Mouse (Mus musculus) C2C12 (cell line): ENCODE data around the gene Plxna2. TPM values are rescaled to one million over a fixed set of nuclear protein-coding genes. Genes with fewer than 3 reads are reported as not detected.

ENCODE experiments used
- H3K27me3 ChIP-seq: one replicate; pipeline ENCODE4 v1.6.1; 2011; ENCODE audit not compliant: control insufficient read depth, insufficient read depth, insufficient read length
- H3K36me3 ChIP-seq: one replicate; pipeline ENCODE4 v1.6.1; 2011; ENCODE audit not compliant: control insufficient read depth, insufficient read depth
- H3K4me3 ChIP-seq: one replicate; pipeline ENCODE4 v1.5.1; 2011; ENCODE audit warnings: mild to moderate bottlenecking, control low read depth; ENCODE audit not compliant: poor library complexity, insufficient read depth, severe bottlenecking
- H3K79me2 ChIP-seq: one replicate; pipeline ENCODE4 v1.6.1; 2011; ENCODE audit not compliant: control insufficient read depth, insufficient read depth
- H3K79me3 ChIP-seq: one replicate; pipeline ENCODE4 v1.6.1; 2011; ENCODE audit warnings: low read depth, control low read depth
- H3ac ChIP-seq: one replicate; pipeline ENCODE3; 2011; ENCODE audit warnings: low read depth; ENCODE audit not compliant: control insufficient read depth, insufficient read length
- CEBPB ChIP-seq: IDR thresholded peaks from one replicate; pipeline ENCODE4 v1.6.1; 2011; ENCODE audit warnings: low read depth, mild to moderate bottlenecking, control low read depth, moderate library complexity
- CTCF ChIP-seq: IDR thresholded peaks from one replicate; pipeline ENCODE4 v1.5.1; 2011; ENCODE audit not compliant: control insufficient read depth, insufficient read depth, insufficient read length
- FOSL1 ChIP-seq: IDR thresholded peaks from one replicate; pipeline ENCODE4 v1.8.0; 2011; ENCODE audit warnings: mild to moderate bottlenecking, low read length; ENCODE audit not compliant: poor library complexity, insufficient read depth, severe bottlenecking
- MAX ChIP-seq: IDR thresholded peaks from one replicate; pipeline ENCODE4 v1.6.1; 2011; ENCODE audit warnings: mild to moderate bottlenecking, control low read depth
- MYOD1 ChIP-seq: IDR thresholded peaks from one replicate; pipeline ENCODE4 v1.6.1; 2011; ENCODE audit warnings: low read depth; ENCODE audit not compliant: control insufficient read depth, insufficient read length
- MYOG ChIP-seq: IDR thresholded peaks from one replicate; pipeline ENCODE4 v1.6.1; 2011; ENCODE audit not compliant: control insufficient read depth, insufficient read length; ENCODE audit errors: extremely low read depth
- USF1 ChIP-seq: IDR thresholded peaks from one replicate; pipeline ENCODE4 v1.6.1; 2011; ENCODE audit warnings: low read depth, mild to moderate bottlenecking, control low read depth, moderate library complexity
- polyA plus RNA-seq: library from polyadenylated mRNA; unstranded; fragments of >200 nt; fragmentation: generic; extraction: Trizol; gene quantifications from one replicate; pipeline ENCODE4 v1.2.1, GENCODE M21; 2012; ENCODE audit warnings: missing spikeins

The Plxna2 gene
- polyA plus RNA-seq, 1 experiment = 4.2 TPM

DNA sequence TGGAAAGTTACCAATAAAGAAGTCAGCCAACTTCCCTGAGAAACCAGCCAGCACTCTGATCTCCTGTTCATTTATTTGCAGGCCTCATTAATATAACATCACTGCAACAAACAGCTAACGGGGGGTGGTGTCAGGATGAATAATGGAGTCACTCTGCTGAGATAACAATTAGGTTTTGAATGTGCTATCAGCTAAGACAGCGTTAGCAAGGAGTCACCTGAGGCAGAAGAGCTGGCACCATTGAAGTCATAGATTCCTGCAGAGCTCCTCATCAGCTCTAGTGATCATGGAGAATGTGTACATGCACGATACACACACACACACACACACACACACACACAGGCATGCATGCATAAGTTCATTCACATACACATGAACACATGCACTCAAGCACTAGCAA, 154.0 kb downstream of the Plxna2 start:
- Histone ChIP-seq H3ac (no peak overlapping the region), H3K27me3 (no peaks in the 10 kb centered on the region), H3K79me3 (no peaks in the 10 kb centered on the region), H3K4me3 (no peak overlapping the region), H3K79me2 (no peaks in the 10 kb centered on the region), H3K36me3 (no peaks in the 10 kb centered on the region)
- TF ChIP-seq FOSL1 (no peak), MYOD1 (no peak), CTCF (no peak), USF1 (no peak), CEBPB (no peak), MAX (no peak)

DNA sequence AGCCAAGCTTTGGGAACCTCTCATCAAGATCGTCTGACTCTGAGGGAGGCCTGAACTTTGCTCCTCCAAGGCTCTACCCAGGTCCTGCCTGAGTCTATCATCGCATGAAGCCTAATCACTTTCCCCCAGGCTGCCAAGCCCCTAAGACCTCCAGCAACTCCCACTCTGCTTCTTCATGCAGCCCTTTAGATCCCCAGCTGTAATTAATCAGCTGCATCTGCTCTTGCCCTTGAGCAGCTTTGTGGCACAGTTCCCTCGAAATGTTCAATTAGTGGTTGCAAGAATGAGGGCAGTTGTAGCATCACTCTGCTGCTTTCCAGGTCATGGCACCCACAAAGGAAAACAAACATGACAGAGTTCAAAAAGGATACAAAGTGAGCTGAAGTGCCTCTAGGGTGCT, 155.9 kb downstream of the Plxna2 start:
- TF ChIP-seq CEBPB (no peak), CTCF (no peak), USF1 (no peak), MYOD1 (no peak), MYOG (no peak), MAX (no peak), FOSL1 (no peak)
- Histone ChIP-seq H3ac (no peak overlapping the region), H3K27me3 (no peaks in the 10 kb centered on the region), H3K79me2 (no peaks in the 10 kb centered on the region), H3K79me3 (no peaks in the 10 kb centered on the region), H3K4me3 (no peak overlapping the region), H3K36me3 (no peaks in the 10 kb centered on the region)

DNA sequence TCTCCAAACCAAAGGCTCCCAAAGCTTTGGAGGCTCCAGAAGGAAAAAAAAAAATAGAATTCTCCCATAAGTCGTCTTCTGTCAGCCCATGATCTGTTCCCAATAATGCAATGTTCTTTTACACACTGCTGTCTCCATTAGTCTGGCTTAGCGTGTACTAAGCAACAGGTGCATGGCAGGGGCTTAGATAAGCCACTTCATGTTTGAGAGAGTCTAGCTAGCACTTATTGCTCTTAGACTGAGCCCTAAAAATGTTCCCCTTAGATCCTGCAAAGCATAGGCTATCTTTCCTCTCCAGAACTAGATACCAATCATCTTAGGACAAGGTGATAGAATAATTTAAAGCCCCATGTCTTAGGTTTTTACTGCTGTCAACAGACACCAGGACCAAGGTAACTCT, 156.3 kb downstream of the Plxna2 start:
- Histone ChIP-seq H3K79me2 (no peaks in the 10 kb centered on the region), H3K4me3 (no peak overlapping the region), H3K36me3 (no peaks in the 10 kb centered on the region), H3K27me3 (no peaks in the 10 kb centered on the region), H3ac (no peak overlapping the region), H3K79me3 (no peaks in the 10 kb centered on the region)
- TF ChIP-seq CEBPB = no peak
- TF ChIP-seq CTCF = no peak
- no peak for TF ChIP-seq FOSL1
- no peak for TF ChIP-seq MYOD1
- TF ChIP-seq MYOG = no peak
- no peak for TF ChIP-seq USF1
- TF ChIP-seq MAX = no peak

DNA sequence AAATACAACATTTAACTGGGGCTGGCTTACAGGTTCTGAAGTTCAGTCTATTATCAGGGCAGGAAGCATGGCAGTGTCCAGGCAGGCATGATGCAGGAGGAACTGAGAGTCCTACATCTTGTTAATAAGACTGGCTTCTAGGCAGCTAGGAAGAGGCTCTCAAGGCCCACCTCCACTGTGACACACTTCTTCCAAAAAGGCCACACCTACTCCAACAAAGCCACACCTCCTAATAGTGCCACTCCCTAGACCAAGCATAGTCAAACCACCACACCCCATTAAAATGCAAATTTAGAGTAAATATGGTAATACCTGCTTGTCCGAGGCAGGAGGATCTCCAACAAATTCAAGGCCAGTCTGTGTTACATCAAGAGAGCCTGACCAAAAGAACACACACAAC, 156.7 kb downstream of the Plxna2 start:
- Histone ChIP-seq H3K36me3 (no peaks in the 10 kb centered on the region), H3K27me3 (no peaks in the 10 kb centered on the region), H3ac (no peak overlapping the region), H3K4me3 (no peak overlapping the region), H3K79me3 (no peaks in the 10 kb centered on the region), H3K79me2 (no peaks in the 10 kb centered on the region)
- TF ChIP-seq USF1 = no peak
- no peak for TF ChIP-seq CTCF
- TF ChIP-seq FOSL1 = no peak
- TF ChIP-seq MYOD1 = no peak
- TF ChIP-seq CEBPB = no peak
- no peak for TF ChIP-seq MAX
- TF ChIP-seq MYOG = no peak

DNA sequence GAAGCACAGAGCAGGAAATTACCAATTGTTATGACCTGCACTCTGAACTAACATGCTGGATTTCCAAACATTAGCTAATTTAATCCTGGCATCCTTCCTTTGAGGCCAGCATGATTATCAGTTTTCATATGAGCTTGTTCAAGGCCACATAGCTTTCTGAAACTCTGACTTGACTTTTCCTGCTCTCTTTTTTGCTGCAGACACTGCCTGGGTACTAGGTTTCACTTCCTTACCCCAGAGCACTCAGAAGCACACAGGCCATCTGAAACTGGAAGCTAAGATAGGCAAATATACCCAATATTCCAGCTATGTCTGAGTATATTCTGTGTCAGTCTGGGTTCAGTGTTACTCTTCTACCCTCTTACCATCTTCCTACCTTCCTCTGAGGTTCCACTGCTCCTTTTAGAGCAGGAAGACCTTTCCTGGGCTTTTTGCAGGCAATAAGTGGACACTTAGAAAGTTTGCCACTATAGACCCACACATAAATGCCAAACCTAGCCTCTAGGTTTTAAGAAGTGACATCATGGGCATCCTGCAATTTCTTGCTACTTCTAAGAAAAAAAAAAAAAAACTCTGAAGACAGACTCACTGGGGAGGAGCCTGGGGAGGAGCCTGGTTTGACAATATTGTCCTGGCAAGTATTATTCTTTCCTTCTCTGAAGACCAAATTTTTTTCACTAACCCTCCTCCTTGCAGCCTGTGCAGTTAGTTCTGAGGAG, 157.8 kb downstream of the Plxna2 start:
- Histone ChIP-seq H3ac (no peak overlapping the region), H3K4me3 (no peak overlapping the region), H3K79me2 (no peaks in the 10 kb centered on the region), H3K36me3 (no peaks in the 10 kb centered on the region), H3K79me3 (no peaks in the 10 kb centered on the region), H3K27me3 (no peaks in the 10 kb centered on the region)
- TF ChIP-seq USF1 (no peak), MYOD1 (no peak), FOSL1 (no peak), MAX (no peak), CEBPB (no peak), MYOG (no peak), CTCF (no peak)

DNA sequence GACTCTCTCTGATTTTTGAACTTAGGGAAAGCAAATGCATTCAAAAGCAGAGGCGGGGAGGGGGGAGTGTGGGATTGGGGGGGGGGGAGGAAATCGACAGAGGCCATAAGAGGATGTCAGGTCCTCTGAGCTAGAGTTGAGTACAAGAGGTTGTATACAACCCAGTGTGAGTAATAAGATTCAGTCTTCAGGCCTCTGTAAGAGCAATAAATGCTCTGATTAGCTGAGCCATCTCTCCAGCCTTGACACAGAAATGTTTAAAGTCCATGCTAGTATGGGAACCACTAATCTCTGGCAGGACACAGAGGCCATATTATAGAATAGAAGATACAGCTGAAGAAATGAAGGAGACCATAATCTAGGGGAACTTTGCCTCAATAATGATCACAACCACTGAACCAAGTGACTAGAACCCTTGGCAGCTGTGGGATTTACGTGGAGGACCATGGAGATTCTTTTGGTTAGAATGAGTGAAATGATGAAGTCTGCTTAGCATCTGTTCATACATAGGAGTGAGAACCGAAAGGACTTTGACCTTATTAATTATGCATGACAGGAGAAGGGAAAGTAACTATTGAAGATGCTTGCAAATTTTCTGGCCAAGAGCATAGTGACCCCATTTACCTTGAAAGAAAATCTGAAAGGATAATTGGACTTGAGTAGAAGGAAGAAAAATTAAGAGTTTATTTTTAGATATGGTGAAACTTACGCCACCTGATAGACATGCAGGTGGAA, 158.7 kb downstream of the Plxna2 start:
- Histone ChIP-seq H3ac (no peak overlapping the region), H3K36me3 (no peaks in the 10 kb centered on the region), H3K27me3 (no peaks in the 10 kb centered on the region), H3K79me3 (no peaks in the 10 kb centered on the region), H3K79me2 (no peaks in the 10 kb centered on the region), H3K4me3 (no peak overlapping the region)
- no peak for TF ChIP-seq CEBPB
- TF ChIP-seq MAX = no peak
- TF ChIP-seq MYOG = no peak
- TF ChIP-seq USF1 = no peak
- TF ChIP-seq FOSL1 = no peak
- no peak for TF ChIP-seq MYOD1
- no peak for TF ChIP-seq CTCF
